Mouse (Mus musculus): Measurements from ENCODE around the gene Cyp2c55. TPM values are rescaled to one million over a fixed set of nuclear protein-coding genes. Genes with fewer than 3 reads are reported as not detected.

The Cyp2c55 gene
- total and polyA plus RNA-seq, 3 experiments = 0.37 to 35.5 (median 2.0) TPM

DNA sequence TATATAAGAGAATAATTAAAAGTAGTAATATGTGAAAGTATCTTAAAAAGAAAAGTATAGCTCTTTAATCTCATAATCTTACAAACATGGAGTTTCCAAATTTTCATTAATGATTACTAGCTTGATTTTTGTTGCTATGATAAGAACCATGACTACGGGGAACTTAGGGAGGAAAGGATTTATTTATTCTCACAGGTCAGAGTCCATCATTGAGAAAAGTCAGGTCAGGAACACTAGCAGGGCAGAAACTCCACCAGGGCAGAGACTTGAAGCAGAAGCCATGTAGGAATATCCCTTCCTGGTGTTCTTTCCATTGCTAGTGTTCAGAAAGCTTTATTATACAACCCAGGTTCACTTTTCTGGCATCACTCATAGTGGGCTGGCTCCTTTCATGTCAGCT lies 8.1 kb upstream of the Cyp2c55 start:
- Histone ChIP-seq H3K27me3 (ENCODE audit: insufficient read depth, low read length) (no peaks in the 10 kb centered on the region), H3K9me3 (replicated peaks) (no peaks in the 10 kb centered on the region), H3K4me1 (ENCODE audit: insufficient read depth, low read depth, low read length) (no peaks in the 10 kb centered on the region), H3K36me3 (replicated peaks) (no peaks in the 10 kb centered on the region), H3K4me3 (ENCODE audit: low read depth, low read length) (no peak overlapping the region)
- ATAC-seq (ENCODE audit: extremely low read depth, insufficient number of reproducible peaks, low FRiP score, poor library complexity, severe bottlenecking) = no peak
- TF ChIP-seq GATA1 (IDR thresholded peaks at IDR 0.05; ENCODE audit: borderline replicate concordance, low read length) (no peak), TAL1 (conservative IDR thresholded peaks at IDR 0.05; ENCODE audit: low read depth, low read length) (no peak), GATA2 (IDR thresholded peaks at IDR 0.05; ENCODE audit: borderline replicate concordance, low read depth, low read length) (no peak), POLR2AphosphoS5 (IDR thresholded peaks at IDR 0.05; ENCODE audit: insufficient replicate concordance, low read depth, low read length) (no peak), CTCF (IDR thresholded peaks at IDR 0.05; ENCODE audit: low read depth, low read length) (no peak)
- no peak for DNase-seq (ENCODE audit: low spot score)

DNA sequence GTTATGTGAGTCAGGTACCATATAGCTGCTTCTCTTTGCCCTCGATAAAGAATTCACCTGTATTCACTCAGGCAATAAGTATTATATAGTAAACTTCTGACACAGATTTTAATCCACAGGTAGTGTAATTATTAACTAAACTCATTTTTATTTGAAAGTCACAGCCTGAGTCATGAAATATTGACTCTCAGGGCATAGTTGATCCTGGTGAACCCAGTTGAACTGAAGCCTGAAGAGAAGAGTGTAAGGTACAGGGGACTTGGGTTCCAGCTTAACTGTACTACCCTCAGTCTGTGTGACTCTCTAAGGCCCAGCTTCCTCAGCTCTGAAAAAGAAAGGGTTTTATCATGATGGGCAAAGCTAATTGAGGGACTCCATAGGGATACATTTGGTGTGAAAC lies 1.7 kb upstream of the Cyp2c55 start:
- DNase-seq (ENCODE audit: low spot score) (no peak), ATAC-seq (ENCODE audit: extremely low read depth, insufficient number of reproducible peaks, low FRiP score, poor library complexity, severe bottlenecking) (no peak)
- Histone ChIP-seq H3K4me3 (ENCODE audit: low read depth, low read length) (no peak overlapping the region), H3K27me3 (ENCODE audit: insufficient read depth, low read length) (no peaks in the 10 kb centered on the region), H3K4me1 (ENCODE audit: insufficient read depth, low read depth, low read length) (no peaks in the 10 kb centered on the region), H3K9me3 (replicated peaks) (no peaks in the 10 kb centered on the region), H3K36me3 (replicated peaks) (no peaks in the 10 kb centered on the region)
- TF ChIP-seq GATA2 (IDR thresholded peaks at IDR 0.05; ENCODE audit: borderline replicate concordance, low read depth, low read length) (no peak), TAL1 (conservative IDR thresholded peaks at IDR 0.05; ENCODE audit: low read depth, low read length) (no peak), GATA1 (IDR thresholded peaks at IDR 0.05; ENCODE audit: borderline replicate concordance, low read length) (no peak), POLR2AphosphoS5 (IDR thresholded peaks at IDR 0.05; ENCODE audit: insufficient replicate concordance, low read depth, low read length) (no peak), CTCF (IDR thresholded peaks at IDR 0.05; ENCODE audit: low read depth, low read length) (no peak)

DNA sequence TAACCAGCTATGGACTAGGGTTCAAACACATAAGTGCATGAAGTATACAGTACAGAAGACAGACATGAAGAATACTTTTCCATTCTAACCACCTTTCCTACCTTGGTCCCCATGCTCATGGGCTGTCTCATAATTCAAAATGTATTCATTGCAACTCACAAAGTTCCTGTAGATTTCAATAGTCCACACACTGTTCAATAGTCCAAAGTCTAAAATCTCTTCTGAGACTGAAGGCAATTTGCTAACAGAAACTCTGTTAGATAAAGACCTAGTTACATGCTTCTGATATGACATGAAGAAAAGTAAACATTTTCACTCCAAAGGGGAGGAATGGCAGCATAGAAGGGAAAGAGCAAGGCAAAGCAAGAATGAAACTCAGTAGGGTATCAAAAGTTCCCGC lies 51.1 kb downstream of the Cyp2c55 start:
- no peak for TF ChIP-seq CTCF (IDR thresholded peaks at IDR 0.05; ENCODE audit: low read depth, low read length)
- no peak for TF ChIP-seq TAL1 (conservative IDR thresholded peaks at IDR 0.05; ENCODE audit: low read depth, low read length)
- no peak for TF ChIP-seq GATA2 (IDR thresholded peaks at IDR 0.05; ENCODE audit: borderline replicate concordance, low read depth, low read length)
- no peak for TF ChIP-seq POLR2AphosphoS5 (IDR thresholded peaks at IDR 0.05; ENCODE audit: insufficient replicate concordance, low read depth, low read length)
- no peak for TF ChIP-seq GATA1 (IDR thresholded peaks at IDR 0.05; ENCODE audit: borderline replicate concordance, low read length)
- Histone ChIP-seq H3K9me3 (replicated peaks) (no peaks in the 10 kb centered on the region), H3K27me3 (ENCODE audit: insufficient read depth, low read length) (no peaks in the 10 kb centered on the region), H3K4me1 (ENCODE audit: insufficient read depth, low read depth, low read length) (no peaks in the 10 kb centered on the region), H3K4me3 (ENCODE audit: low read depth, low read length) (no peak overlapping the region), H3K36me3 (replicated peaks) (no peaks in the 10 kb centered on the region)
- ATAC-seq (ENCODE audit: extremely low read depth, insufficient number of reproducible peaks, low FRiP score, poor library complexity, severe bottlenecking) (no peak), DNase-seq (ENCODE audit: low spot score) (no peak)

DNA sequence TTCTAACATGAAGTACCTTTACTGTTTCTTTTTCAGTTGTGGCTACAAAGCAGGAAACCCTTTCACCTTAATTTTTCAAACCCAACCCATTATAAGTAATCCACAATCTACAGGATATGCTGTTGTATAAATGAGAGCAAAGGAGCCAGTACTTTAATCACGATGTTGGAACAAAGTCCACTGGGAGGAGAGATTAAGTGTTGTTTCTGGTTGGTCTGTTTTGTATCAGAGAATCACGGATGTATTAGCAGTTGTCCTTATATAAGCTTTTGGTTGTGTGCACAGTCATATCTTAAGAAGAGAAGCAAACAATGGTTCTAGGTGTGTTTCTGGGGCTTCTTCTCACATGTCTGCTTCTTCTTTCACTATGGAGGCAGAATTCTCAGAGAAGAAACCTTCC lies 53.9 kb downstream of the Cyp2c55 start, which contains the start of gene Cyp2c65:
Gene Cyp2c65, plus strand, starts transcription at position 297 of the 400 bp plus-strand sequence.
- H3K4me3 ChIP-seq (ENCODE audit: low read depth, low read length) = no peak within 1 kb of the TSS
- H3K4me1 ChIP-seq (ENCODE audit: insufficient read depth, low read depth, low read length) = no peaks in the 10 kb centered on the region
- no peak for TF ChIP-seq GATA1 (IDR thresholded peaks at IDR 0.05; ENCODE audit: borderline replicate concordance, low read length)
- no peak for TF ChIP-seq CTCF (IDR thresholded peaks at IDR 0.05; ENCODE audit: low read depth, low read length)
- no peak for TF ChIP-seq POLR2AphosphoS5 (IDR thresholded peaks at IDR 0.05; ENCODE audit: insufficient replicate concordance, low read depth, low read length)
- TF ChIP-seq TAL1 (conservative IDR thresholded peaks at IDR 0.05; ENCODE audit: low read depth, low read length) = no peak
- no peak for DNase-seq (ENCODE audit: low spot score)
- H3K9me3 ChIP-seq (replicated peaks) = no peaks in the 10 kb centered on the region
- H3K27me3 ChIP-seq (ENCODE audit: insufficient read depth, low read length) = no peaks in the 10 kb centered on the region
- ATAC-seq (ENCODE audit: extremely low read depth, insufficient number of reproducible peaks, low FRiP score, poor library complexity, severe bottlenecking) = no peak
- H3K36me3 ChIP-seq (replicated peaks) = no peaks in the 10 kb centered on the region

Other genes starting within 250 kb of the Cyp2c55 start
- 13.7 and 19.9 TPM in 2 replicates for gene Noc3l, start 187.8 kb upstream of the Cyp2c55 start, total RNA-seq (2014; fragmentation: Nextera tagmentation)
- gene Noc3l, start 187.8 kb upstream of the Cyp2c55 start, total RNA-seq (2017) = 34.6 and 41.9 TPM in 2 replicates
- gene Noc3l, start 187.8 kb upstream of the Cyp2c55 start, polyA plus RNA-seq (2012) = 1.3 and 2.4 TPM in 2 replicates
- 6.6 and 16.2 TPM in 2 replicates for gene Tbc1d12, start 170.4 kb upstream of the Cyp2c55 start, total RNA-seq (2014; fragmentation: Nextera tagmentation)
- gene Tbc1d12, start 170.4 kb upstream of the Cyp2c55 start, total RNA-seq (2017) = 7.8 and 7.9 TPM in 2 replicates
- 0.99 and 1.3 TPM in 2 replicates for gene Tbc1d12, start 170.4 kb upstream of the Cyp2c55 start, polyA plus RNA-seq (2012)
- gene Hells, start 76.1 kb upstream of the Cyp2c55 start, total RNA-seq (2014; fragmentation: Nextera tagmentation) = 285 and 333 TPM in 2 replicates
- gene Hells, start 76.1 kb upstream of the Cyp2c55 start, total RNA-seq (2017) = 111 and 137 TPM in 2 replicates
- gene Hells, start 76.1 kb upstream of the Cyp2c55 start, polyA plus RNA-seq (2012) = 14.1 and 17.4 TPM in 2 replicates
- gene Cyp2c65, start 54.0 kb downstream of the Cyp2c55 start, total RNA-seq (2014; fragmentation: Nextera tagmentation) = not detected in 2 replicates
- gene Cyp2c65, start 54.0 kb downstream of the Cyp2c55 start, total RNA-seq (2017) = 0.12 TPM in 1 of 2 replicates, not detected in the other
- not detected in 2 replicates for gene Cyp2c65, start 54.0 kb downstream of the Cyp2c55 start, polyA plus RNA-seq (2012)
- gene Cyp2c66, start 106.9 kb downstream of the Cyp2c55 start, total RNA-seq (2014; fragmentation: Nextera tagmentation) = not detected in 2 replicates
- 0.05 TPM in 1 of 2 replicates, not detected in the other for gene Cyp2c66, start 106.9 kb downstream of the Cyp2c55 start, total RNA-seq (2017)
- gene Cyp2c66, start 106.9 kb downstream of the Cyp2c55 start, polyA plus RNA-seq (2012) = not detected in 2 replicates

All from G1E (cell line).